14 mouse cellular contexts compared by ENCODE assay signal in genomic region chr14:60286194-60286863, GRCm38 (mm10). TPM values are rescaled to one million over a fixed set of nuclear protein-coding genes. Genes with fewer than 3 reads are reported as not detected.
"Had no signal": no experiment of that assay in that cellular context is flagged by ENCODE, and none has a peak within 500 bp of the region (broad histone marks: within the 10 kb centered on the region; RNA-seq: fewer than 3 reads in every experiment).

No protein-coding gene starts in this region.

- H3K4me3 ChIP-seq: limb, embryonic 12.5 days; liver, embryonic 13.5 days; lung, embryonic 15.5 days; midbrain, embryonic 13.5 days had no signal

- ATAC-seq: liver, postnatal 0 days; midbrain, embryonic 13.5 days had no signal

- DNase-seq: kidney, adult 18-20 months; kidney, postnatal 10 days; layer of hippocampus, adult 9-11 months; liver; liver, embryonic 13.5 days; liver, postnatal 0 days; lung, postnatal 36 days; right cerebral cortex, postnatal 14 days had no signal

- H3K27ac ChIP-seq: limb, embryonic 12.5 days; liver, embryonic 13.5 days; lung, embryonic 15.5 days; midbrain, embryonic 13.5 days had no signal

- H3K9me3 ChIP-seq: limb, embryonic 12.5 days; liver, embryonic 13.5 days; lung, embryonic 15.5 days; midbrain, embryonic 13.5 days had no signal

- H3K4me2 ChIP-seq: limb, embryonic 12.5 days; liver, embryonic 13.5 days; lung, embryonic 15.5 days; midbrain, embryonic 13.5 days had no signal

- H3K27me3 ChIP-seq: limb, embryonic 12.5 days; liver, embryonic 13.5 days; lung, embryonic 15.5 days; midbrain, embryonic 13.5 days had no signal

- H3K9ac ChIP-seq: limb, embryonic 12.5 days; liver, embryonic 13.5 days; liver, postnatal 0 days; lung, embryonic 15.5 days; midbrain, embryonic 13.5 days had no signal

- H3K4me1 ChIP-seq: limb, embryonic 12.5 days; liver, embryonic 13.5 days; lung, embryonic 15.5 days; midbrain, embryonic 13.5 days had no signal

RNA-seq across cellular contexts. Expression of gene Nupl1, which starts 35.1 kb away (rescaled TPM):
- total RNA-seq: megakaryocyte progenitor cell, adult 5-6 weeks had no signal
- polyA plus RNA-seq: kidney, embryonic 14.5 days; limb, embryonic 12.5 days; liver, embryonic 13.5 days; liver, postnatal 0 days; midbrain, postnatal 0 days had no signal
